Mouse (Mus musculus) liver, embryonic 14.5 days (tissue): ENCODE results near the gene Ralgps2. TPM values are rescaled to one million over a fixed set of nuclear protein-coding genes. Genes with fewer than 3 reads are reported as not detected.

Experiments used
- ATAC-seq: fragments of 200-750 bp; cut with Nextera tagmentation; 2 replicates; pipeline ENCODE4 v1.8.0; 2017; ENCODE audit warnings: moderate number of reproducible peaks, mild to moderate bottlenecking, moderate library complexity; ENCODE audit not compliant: insufficient read depth
- DNase-seq, 3 experiments: peaks; one replicate each; pipeline ENCODE4 v3.0.0-alpha.2; 2012 to 2013; ENCODE audit warnings: low read depth in 3 of 3, low spot score in 3 of 3
- H3K27ac ChIP-seq: fragments of 300-500 bp; sonication (generic); 2 replicates; pipeline ENCODE4 v1.5.1; 2014; ENCODE audit warnings: moderate library complexity, mild to moderate bottlenecking, control low read depth, inconsistent platforms
- H3K27me3 ChIP-seq: fragments of 300-500 bp; sonication (generic); 2 replicates; pipeline ENCODE4 v1.6.1; 2014; ENCODE audit warnings: mild to moderate bottlenecking, low read length, moderate library complexity; ENCODE audit not compliant: control insufficient read depth, insufficient read depth
- H3K36me3 ChIP-seq: fragments of 300-500 bp; sonication (generic); replicated peaks from 2 replicates; pipeline ENCODE4 v1.6.1; 2014; ENCODE audit warnings: low read depth; ENCODE audit not compliant: control insufficient read depth, insufficient read depth
- H3K4me1 ChIP-seq, 2 experiments: fragments of 200-500 bp in 1 of 2; fragments of 300-500 bp in 1 of 2; sonication (generic) in 1 of 2; replicated peaks; 2 replicates each; pipeline ENCODE4 v1.6.1; 2012 to 2014; ENCODE audit warnings: antibody characterized with exemption in 1 of 2, inconsistent platforms in 1 of 2, low read length in 1 of 2; ENCODE audit not compliant: control insufficient read depth in 2 of 2, insufficient read depth in 2 of 2
- H3K4me2 ChIP-seq: fragments of 300-500 bp; sonication (generic); 2 replicates; pipeline ENCODE4 v1.6.1; 2014; ENCODE audit warnings: low read depth, mild to moderate bottlenecking, control low read depth, moderate library complexity
- H3K4me3 ChIP-seq, 2 experiments: fragments of 200-500 bp in 1 of 2; fragments of 300-500 bp in 1 of 2; sonication (generic) in 1 of 2; 2 replicates each; pipeline ENCODE4 v1.5.1; 2012 to 2014; ENCODE audit warnings: low read depth in 2 of 2, low read length in 2 of 2, mild to moderate bottlenecking in 2 of 2, control low read depth in 1 of 2, inconsistent platforms in 1 of 2, moderate library complexity in 1 of 2; ENCODE audit not compliant: insufficient read depth in 1 of 2
- H3K9ac ChIP-seq: fragments of 300-500 bp; sonication (generic); replicated peaks from 2 replicates; pipeline ENCODE4 v1.6.1; 2014; ENCODE audit warnings: mild to moderate bottlenecking, control low read depth, moderate library complexity
- H3K9me3 ChIP-seq: fragments of 300-500 bp; sonication (generic); 2 replicates; pipeline ENCODE4 v1.6.1; 2016; ENCODE audit warnings: low read length, mixed read lengths; ENCODE audit not compliant: control insufficient read depth
- CTCF ChIP-seq: IDR thresholded peaks from 2 replicates; pipeline ENCODE4 v1.5.1; 2016; ENCODE audit warnings: antibody characterized with exemption, low read depth, control low read depth
- EP300 ChIP-seq: IDR thresholded peaks from 2 replicates; pipeline ENCODE4 v1.6.1; 2016; ENCODE audit warnings: antibody characterized with exemption, low read depth
- WGBS: fragments of 180-500 bp; shearing (Covaris S2); extraction: QIAGEN DNeasy Blood & Tissue Kit; methylation state at CpG from one replicate; pipeline ENCODE4 v1.1.7; 2014; ENCODE audit not compliant: insufficient replicate concordance; 5-methylcytosine and 5-hydroxymethylcytosine counted together
- polyA plus RNA-seq, 2 experiments: library from polyadenylated mRNA; depleted of rRNA in 1 of 2; stranded (reverse) in 1 of 2; unstranded in 1 of 2; fragments of >200 nt; fragmentation: Nextera tagmentation in 1 of 2; extraction: Ambion mirVana in 1 of 2; gene quantifications; 2 replicates each; pipeline versions ENCODE4 v1.2.1 to v1.2.3; 2012 to 2014

Gene Ralgps2
- polyA plus RNA-seq (2012; rRNA removed) (1.8 and 3.2 TPM in 2 replicates), polyA plus RNA-seq (2014; fragmentation: Nextera tagmentation; extraction: Ambion mirVana) (12.8 and 13.5 TPM in 2 replicates)

GRCm38 (mm10) chr1:156939251-156940141, at the start of gene Ralgps2:
Ralgps2 (minus strand) TSS chr1:156939626.
- Histone ChIP-seq H3K4me1 (peaks cover 13 to 16% of the 10 kb centered on the region in 2 experiments), H3K9ac (peak within 1 kb of the TSS; percentile 77), H3K9me3 (no peaks in the 10 kb centered on the region), H3K36me3 (no peaks in the 10 kb centered on the region), H3K27me3 (no peaks in the 10 kb centered on the region; the same call in 1 of the 2 replicates), H3K27ac (peak within 1 kb of the TSS; percentile 36), H3K4me3 (peak within 1 kb of the TSS; percentile 83 to 91), H3K4me2 (peak within 1 kb of the TSS; percentile 98)
- ATAC-seq (peak; percentile 83), DNase-seq (no peak)
- TF ChIP-seq CTCF (no peak), EP300 (no peak)
- under 1% methylated on average over 104 of the region's 124 CpGs for WGBS

DNA sequence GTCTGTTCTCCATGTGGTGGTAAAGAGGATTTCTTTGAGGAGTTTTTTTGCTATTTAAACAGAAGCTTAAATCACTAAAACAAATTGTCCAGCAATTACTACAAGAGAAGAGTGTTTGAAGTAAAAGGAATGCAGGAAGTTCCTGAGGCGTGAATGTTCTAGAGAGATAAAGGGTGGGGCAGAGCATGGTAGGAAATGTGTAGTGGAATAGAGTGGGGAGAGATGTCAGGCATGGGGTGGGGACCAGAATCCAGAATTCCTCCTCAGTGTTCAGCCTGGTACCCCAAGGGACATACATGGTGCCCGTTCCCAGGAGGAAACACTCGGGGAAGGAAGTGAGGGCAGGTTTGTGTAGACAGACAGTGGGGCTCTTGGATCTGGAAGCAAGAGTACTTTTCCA, 48.1 kb upstream of the Ralgps2 start:
- DNase-seq (peak in 2 of 3 experiments; percentile 54 to 60), ATAC-seq (peak; percentile 73)
- 14% methylated on average over 3 of the region's 3 CpGs for WGBS
- H3K9ac ChIP-seq, result peak overlapping the region; percentile 53
- H3K36me3 ChIP-seq, result no peaks in the 10 kb centered on the region
- peak; percentile 72 for TF ChIP-seq EP300
- TF ChIP-seq CTCF, result no peak
- H3K4me1 ChIP-seq, result peaks cover 46 to 61% of the 10 kb centered on the region in 2 experiments
- no peaks in the 10 kb centered on the region for H3K27me3 ChIP-seq
- peak overlapping the region; percentile 77 for H3K27ac ChIP-seq
- H3K4me3 ChIP-seq, result no peak overlapping the region
- H3K9me3 ChIP-seq, result no peaks in the 10 kb centered on the region
- H3K4me2 ChIP-seq, result peak overlapping the region; percentile 60

DNA sequence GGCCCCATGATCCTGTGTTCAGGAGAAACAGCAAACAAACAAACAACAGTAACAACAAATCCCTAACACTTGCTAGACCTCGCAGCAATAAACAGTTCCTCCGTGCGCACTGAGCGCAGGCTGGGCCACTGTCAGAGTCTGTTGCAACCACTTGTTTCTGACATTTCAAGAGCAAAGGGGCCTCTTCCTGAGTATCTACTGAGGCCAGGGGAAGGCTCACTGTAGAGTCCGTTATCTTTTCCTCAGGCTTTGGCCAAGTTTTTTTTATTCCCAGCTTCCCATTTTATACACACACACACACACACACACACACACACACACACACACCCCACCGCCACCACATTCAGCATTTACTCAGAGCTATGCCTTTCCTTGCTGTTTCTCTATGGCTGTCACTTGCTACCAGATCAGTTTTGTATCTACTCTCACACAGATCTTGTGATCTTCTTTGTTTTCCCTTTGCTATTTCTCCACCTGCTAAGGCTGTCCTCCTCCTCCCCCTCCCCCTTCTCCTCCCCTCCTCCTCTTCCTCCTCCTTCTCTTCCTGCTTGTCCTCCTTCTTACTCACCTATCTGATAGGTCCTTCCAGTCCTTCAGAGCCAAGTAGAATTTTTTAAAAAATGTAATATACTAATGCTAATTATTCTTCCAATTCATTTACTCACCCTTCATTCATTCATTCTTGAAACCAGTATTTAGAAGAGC, 47.4 kb upstream of the Ralgps2 start:
- Histone ChIP-seq H3K4me3 (no peak overlapping the region), H3K4me1 (peaks cover 46 to 68% of the 10 kb centered on the region in 2 experiments), H3K4me2 (peak overlapping the region; percentile 48), H3K27me3 (no peaks in the 10 kb centered on the region), H3K36me3 (no peaks in the 10 kb centered on the region), H3K27ac (peak overlapping the region; percentile 91), H3K9me3 (no peaks in the 10 kb centered on the region), H3K9ac (peak overlapping the region; percentile 56)
- peak; percentile 67 for ATAC-seq
- whole genome bisulfite sequencing, result 10% methylated on average over 6 of the region's 6 CpGs
- peak in 2 of 3 experiments; percentile 49 to 53 for DNase-seq
- TF ChIP-seq EP300 (0 out of 2 replicates have a peak, but pooled peaks have one; percentile 31), CTCF (no peak)

- DNase-seq (peak in 2 of 3 experiments; percentile 55 to 65), ATAC-seq (peak; percentile 70)
- Histone ChIP-seq H3K27me3 (no peaks in the 10 kb centered on the region), H3K36me3 (no peaks in the 10 kb centered on the region), H3K4me1 (peaks cover 43 to 68% of the 10 kb centered on the region in 2 experiments), H3K9ac (peak overlapping the region; percentile 56), H3K9me3 (no peaks in the 10 kb centered on the region), H3K27ac (peak overlapping the region; percentile 91), H3K4me3 (no peak overlapping the region), H3K4me2 (peak overlapping the region; percentile 48)
- TF ChIP-seq CTCF (no peak), EP300 (peak; percentile 57)
- 6% methylated on average over 6 of the region's 6 CpGs for WGBS
Observed at GRCm38 (mm10) chr1:156985657-156986640, 46.5 kb upstream of the Ralgps2 start.
